Mouse (Mus musculus): Measurements from ENCODE around the gene Mapk3. TPM values are rescaled to one million over a fixed set of nuclear protein-coding genes. Genes with fewer than 3 reads are reported as not detected.

Gene Mapk3
- polyA plus RNA-seq, 1 experiment from 2014 or later = 56.7 TPM

DNA sequence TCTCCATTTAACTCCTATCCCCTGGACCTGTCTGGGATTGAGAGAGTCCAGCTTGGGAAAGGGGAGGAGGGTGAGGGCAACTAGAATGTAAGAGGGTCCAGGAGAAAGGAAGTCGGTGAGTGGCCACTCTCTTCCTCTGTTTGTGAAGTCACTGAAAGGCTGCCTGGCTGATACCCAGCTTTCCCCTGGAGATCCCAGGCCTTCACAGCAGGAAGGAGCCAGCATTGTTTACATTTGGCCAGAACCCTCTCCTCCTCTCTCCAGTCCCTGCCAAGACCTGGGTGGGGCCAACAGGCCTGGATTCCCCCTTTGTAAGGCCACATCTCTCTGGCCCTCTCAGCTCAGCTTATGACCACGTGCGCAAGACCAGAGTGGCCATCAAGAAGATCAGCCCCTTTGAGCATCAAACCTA is 996 bp downstream of the Mapk3 start:
- H3K27ac ChIP-seq = peak overlapping the region; percentile 88
- peak overlapping the region; percentile 87 for H3K4me2 ChIP-seq
- H3K4me3 ChIP-seq = peak overlapping the region; percentile 77
- peaks cover 23% of the 10 kb centered on the region for H3K36me3 ChIP-seq
- ATAC-seq (ENCODE audit: insufficient number of reproducible peaks, insufficient read depth, low FRiP score, low TSS enrichment, low read depth) = 0 out of 2 replicates have a peak, but pooled peaks have one; percentile 2
- H3K9me3 ChIP-seq = no peaks in the 10 kb centered on the region
- peak overlapping the region; percentile 90 for H3K9ac ChIP-seq
- no peaks in the 10 kb centered on the region for H3K27me3 ChIP-seq
- 29% methylated on average over 3 of the region's 3 CpGs for WGBS
- H3K4me1 ChIP-seq = peaks cover 34% of the 10 kb centered on the region

DNA sequence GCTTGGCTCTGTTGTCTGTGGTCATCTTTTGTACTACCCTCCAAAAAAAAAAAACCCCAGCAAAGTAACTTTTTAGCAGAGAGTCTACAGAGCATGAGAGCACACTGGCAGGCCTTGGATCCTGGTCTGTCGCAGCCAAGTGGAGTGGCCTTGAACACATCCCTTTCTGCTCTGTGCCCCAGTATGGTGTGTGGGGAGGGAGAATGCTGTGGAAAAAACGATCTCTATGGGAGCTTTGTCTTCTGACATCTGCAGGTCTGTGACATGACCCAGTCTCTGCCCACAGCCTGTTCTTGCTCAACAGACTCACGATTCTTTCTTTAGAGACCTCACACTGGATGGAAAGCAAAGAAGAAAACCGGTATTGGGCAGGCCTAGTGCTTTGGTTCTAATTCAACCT is 1.6 kb downstream of the Mapk3 start:
- Histone ChIP-seq H3K4me3 (peak overlapping the region; percentile 77), H3K9ac (peak overlapping the region; percentile 90), H3K27me3 (no peaks in the 10 kb centered on the region), H3K36me3 (peaks cover 28% of the 10 kb centered on the region), H3K9me3 (no peaks in the 10 kb centered on the region), H3K4me1 (peaks cover 34% of the 10 kb centered on the region), H3K27ac (peak overlapping the region; percentile 88; the same call in 1 of the 2 replicates), H3K4me2 (peak overlapping the region; percentile 87)
- no peak for ATAC-seq (ENCODE audit: insufficient number of reproducible peaks, insufficient read depth, low FRiP score, low TSS enrichment, low read depth)
- WGBS = 65% methylated on average over 4 of the region's 4 CpGs

DNA sequence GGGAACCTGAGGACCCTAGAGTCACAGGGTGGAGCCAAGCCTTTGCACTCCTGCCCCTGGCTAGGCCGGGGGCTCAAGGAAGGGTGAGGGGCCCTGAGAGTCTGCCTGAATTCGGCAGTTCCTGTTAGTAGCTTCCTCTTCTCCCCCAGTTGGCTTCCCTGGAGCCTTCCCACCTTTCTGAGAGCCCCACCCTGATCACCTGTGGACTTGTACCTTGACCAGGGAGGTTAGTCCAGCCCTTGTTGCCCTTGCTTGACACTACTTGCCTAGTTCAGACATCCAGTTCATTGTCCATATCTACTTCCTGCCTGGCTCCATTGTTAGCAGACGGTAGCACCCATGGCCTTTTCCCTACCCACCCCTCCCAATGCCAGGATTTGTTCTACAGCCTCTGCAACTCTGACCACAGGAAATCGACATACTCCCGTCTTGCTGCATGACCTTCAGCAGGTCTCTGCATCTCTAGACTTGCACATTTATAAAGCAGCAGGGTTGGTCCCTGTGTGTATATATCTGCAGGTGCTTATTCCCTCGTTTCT is 2.2 kb downstream of the Mapk3 start:
- peaks cover 35% of the 10 kb centered on the region for H3K36me3 ChIP-seq
- ATAC-seq (ENCODE audit: insufficient number of reproducible peaks, insufficient read depth, low FRiP score, low TSS enrichment, low read depth) = no peak
- H3K4me1 ChIP-seq = peaks cover 34% of the 10 kb centered on the region
- H3K27me3 ChIP-seq = no peaks in the 10 kb centered on the region
- H3K9ac ChIP-seq = peak overlapping the region; percentile 57; the same call in 1 of the 2 replicates
- 75% methylated on average over 6 of the region's 6 CpGs for WGBS
- 0 out of 2 replicates have a peak overlapping the region, but pooled peaks have one; percentile 87 for H3K4me2 ChIP-seq
- H3K27ac ChIP-seq = peak overlapping the region; percentile 72
- no peaks in the 10 kb centered on the region for H3K9me3 ChIP-seq
- H3K4me3 ChIP-seq = no peak overlapping the region

DNA sequence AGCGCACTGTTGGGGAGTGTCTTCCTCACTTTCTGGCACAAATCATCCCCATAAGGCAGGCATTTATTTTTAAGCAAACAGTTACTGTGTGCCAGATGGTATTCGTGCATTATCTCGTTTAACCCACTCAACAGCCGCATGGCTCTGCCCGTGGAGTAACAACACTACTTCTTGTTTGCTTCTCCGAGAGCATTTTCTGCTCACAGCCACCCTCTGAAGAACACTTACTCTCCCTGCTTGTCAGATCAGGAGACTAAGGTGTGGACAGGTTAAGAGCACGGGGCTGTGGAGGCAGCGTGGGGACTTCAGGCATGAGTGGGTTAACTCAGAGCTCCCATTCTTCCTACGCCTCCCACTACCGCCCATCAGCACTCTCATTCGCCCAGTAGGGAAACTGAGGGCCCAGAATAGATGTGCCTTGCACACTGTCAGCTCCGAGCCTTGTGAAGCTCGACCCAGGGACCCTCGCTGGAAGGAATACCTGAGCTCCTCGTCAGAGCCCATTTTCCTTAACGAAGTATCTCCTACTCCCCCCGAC is 3.1 kb downstream of the Mapk3 start:
- H3K36me3 ChIP-seq = peaks cover 44% of the 10 kb centered on the region
- peak overlapping the region; percentile 50 for H3K4me2 ChIP-seq
- peak overlapping the region; percentile 57 for H3K9ac ChIP-seq
- H3K27me3 ChIP-seq = no peaks in the 10 kb centered on the region
- WGBS = 45% methylated on average over 17 of the region's 17 CpGs
- H3K27ac ChIP-seq = peak overlapping the region; percentile 72
- no peak for ATAC-seq (ENCODE audit: insufficient number of reproducible peaks, insufficient read depth, low FRiP score, low TSS enrichment, low read depth)
- no peaks in the 10 kb centered on the region for H3K9me3 ChIP-seq
- peaks cover 34% of the 10 kb centered on the region for H3K4me1 ChIP-seq
- peak overlapping the region; percentile 23 for H3K4me3 ChIP-seq

DNA sequence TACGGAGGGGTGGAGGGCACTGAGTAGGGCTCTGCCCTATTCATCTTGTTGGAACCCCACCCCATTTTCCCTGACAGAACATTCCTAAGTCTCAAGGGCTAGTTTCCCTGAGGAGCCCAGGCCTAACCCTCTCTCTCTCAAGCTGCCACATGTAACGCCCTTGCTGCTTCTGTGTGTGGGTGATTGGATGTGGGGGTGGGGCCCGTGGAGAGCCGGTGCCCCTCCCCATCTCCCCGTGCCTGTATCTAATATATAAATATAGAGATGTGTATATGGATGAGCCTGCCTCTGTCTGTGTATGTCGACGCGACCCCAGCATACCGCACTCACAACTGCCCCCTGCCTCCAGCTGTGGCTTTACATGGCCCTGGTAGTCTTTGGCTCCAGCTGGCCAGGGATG is 6.1 kb downstream of the Mapk3 start:
- Histone ChIP-seq H3K9me3 (no peaks in the 10 kb centered on the region), H3K9ac (no peak overlapping the region), H3K36me3 (peaks cover 71% of the 10 kb centered on the region), H3K27ac (no peak overlapping the region), H3K4me3 (no peak overlapping the region), H3K27me3 (no peaks in the 10 kb centered on the region), H3K4me2 (no peak overlapping the region), H3K4me1 (peaks cover 29% of the 10 kb centered on the region)
- 94% methylated on average over 9 of the region's 9 CpGs for WGBS
- no peak for ATAC-seq (ENCODE audit: insufficient number of reproducible peaks, insufficient read depth, low FRiP score, low TSS enrichment, low read depth)

DNA sequence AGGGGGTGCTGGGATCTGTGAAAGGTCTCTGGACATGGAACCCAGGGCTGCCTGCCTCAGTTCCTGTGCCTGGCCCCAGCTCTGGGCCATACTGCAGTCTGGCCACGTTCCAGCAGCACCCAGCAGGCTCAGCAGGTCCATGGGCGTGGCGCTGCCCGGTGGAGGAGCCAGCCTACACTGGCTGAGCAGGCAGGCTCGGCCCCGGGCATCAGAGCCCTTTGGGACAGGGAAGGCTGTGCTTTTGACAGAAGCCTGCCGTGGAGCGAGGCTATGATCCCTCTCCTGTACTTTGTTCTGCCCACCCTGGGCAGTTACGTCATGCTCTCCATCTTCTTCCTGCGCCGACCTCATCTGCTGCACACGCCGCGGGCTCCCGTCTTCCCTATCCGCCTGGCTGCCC is 6.8 kb downstream of the Mapk3 start, which contains the start of gene Gdpd3:
Gdpd3 (plus strand) TSS at position 134 of the 400 bp plus-strand sequence.
- H3K4me2 ChIP-seq = no peak within 1 kb of the TSS
- H3K9ac ChIP-seq = 0 out of 2 replicates have a peak within 1 kb of the TSS, but pooled peaks have one; percentile 12
- peaks cover 77% of the 10 kb centered on the region for H3K36me3 ChIP-seq
- peaks cover 22% of the 10 kb centered on the region for H3K4me1 ChIP-seq
- H3K27me3 ChIP-seq = no peaks in the 10 kb centered on the region
- WGBS = 87% methylated on average over 16 of the region's 16 CpGs
- H3K27ac ChIP-seq = no peak within 1 kb of the TSS
- no peak for ATAC-seq (ENCODE audit: insufficient number of reproducible peaks, insufficient read depth, low FRiP score, low TSS enrichment, low read depth)
- H3K4me3 ChIP-seq = no peak within 1 kb of the TSS
- no peaks in the 10 kb centered on the region for H3K9me3 ChIP-seq

DNA sequence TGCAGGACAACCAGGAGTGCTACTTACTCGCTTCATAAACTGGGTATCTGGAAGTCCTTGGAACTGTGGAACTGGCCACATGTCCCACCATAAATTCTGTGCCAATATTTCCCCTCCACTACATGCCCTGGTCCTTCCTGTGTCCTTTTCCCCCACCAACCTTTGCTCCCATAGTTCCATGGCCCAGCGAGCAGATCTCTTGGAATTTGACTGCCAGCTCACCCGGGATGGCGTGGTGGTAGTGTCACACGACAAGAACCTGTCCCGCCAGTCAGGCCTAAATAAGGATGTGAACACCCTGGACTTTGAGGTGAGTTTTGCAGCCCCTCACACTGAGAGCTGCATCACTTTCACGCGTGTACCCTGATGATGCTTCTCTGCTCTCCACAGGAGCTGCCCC is 7.6 kb downstream of the Mapk3 start:
- no peak overlapping the region for H3K27ac ChIP-seq
- no peak overlapping the region for H3K4me2 ChIP-seq
- H3K4me1 ChIP-seq = peaks cover 14% of the 10 kb centered on the region
- H3K4me3 ChIP-seq = no peak overlapping the region
- no peaks in the 10 kb centered on the region for H3K9me3 ChIP-seq
- H3K27me3 ChIP-seq = no peaks in the 10 kb centered on the region
- H3K36me3 ChIP-seq = peaks cover 78% of the 10 kb centered on the region
- H3K9ac ChIP-seq = no peak overlapping the region
- WGBS = 89% methylated on average over 8 of the region's 8 CpGs
- ATAC-seq (ENCODE audit: insufficient number of reproducible peaks, insufficient read depth, low FRiP score, low TSS enrichment, low read depth) = no peak

DNA sequence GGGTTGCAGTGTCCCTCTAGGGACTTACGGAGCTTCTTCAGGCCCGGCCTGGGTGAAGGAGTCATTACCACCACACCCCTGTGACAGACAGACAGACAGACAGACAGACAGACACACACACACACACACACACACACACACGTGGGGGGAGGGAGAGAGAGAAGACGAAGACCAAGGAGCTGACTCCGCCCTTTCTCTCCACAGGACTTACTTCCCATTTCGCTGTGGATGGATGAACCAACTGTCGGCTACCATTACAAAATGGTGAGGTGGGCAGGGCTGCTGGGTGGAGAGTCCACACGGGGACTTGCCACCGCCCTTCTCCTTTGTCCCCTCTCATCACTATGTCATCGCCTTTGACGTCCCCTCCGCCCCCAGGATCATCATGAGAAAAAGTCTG is 11.4 kb downstream of the Mapk3 start:
- no peaks in the 10 kb centered on the region for H3K9me3 ChIP-seq
- WGBS = 87% methylated on average over 12 of the region's 12 CpGs
- no peak overlapping the region for H3K4me2 ChIP-seq
- H3K4me3 ChIP-seq = no peak overlapping the region
- H3K36me3 ChIP-seq = peaks cover 61% of the 10 kb centered on the region
- no peak for ATAC-seq (ENCODE audit: insufficient number of reproducible peaks, insufficient read depth, low FRiP score, low TSS enrichment, low read depth)
- H3K27me3 ChIP-seq = no peaks in the 10 kb centered on the region
- peaks cover 5% of the 10 kb centered on the region for H3K4me1 ChIP-seq
- no peak overlapping the region for H3K9ac ChIP-seq
- no peak overlapping the region for H3K27ac ChIP-seq

DNA sequence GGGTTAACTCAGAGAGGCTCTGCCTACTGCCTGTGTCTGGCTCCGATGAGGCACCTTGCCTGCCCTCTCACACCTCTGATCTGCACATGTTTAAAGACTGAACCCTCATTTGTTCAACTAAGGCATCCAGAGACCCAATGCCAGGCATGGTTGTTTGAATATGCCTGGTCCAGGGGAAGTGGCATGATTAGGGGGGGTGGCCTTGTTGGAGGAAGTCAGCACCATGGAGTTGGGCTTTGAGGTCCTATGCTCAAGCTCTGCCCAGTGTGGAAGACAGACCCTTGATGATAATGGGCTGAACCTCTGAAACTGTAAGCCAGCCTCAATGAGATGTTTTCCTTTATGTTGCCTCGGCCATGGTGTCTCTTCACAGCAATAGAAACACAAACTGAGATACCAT is 13.9 kb downstream of the Mapk3 start:
- Histone ChIP-seq H3K27me3 (no peaks in the 10 kb centered on the region), H3K27ac (no peak overlapping the region), H3K9ac (no peak overlapping the region), H3K36me3 (peaks cover 37% of the 10 kb centered on the region), H3K9me3 (no peaks in the 10 kb centered on the region), H3K4me1 (peaks cover 25% of the 10 kb centered on the region), H3K4me2 (no peak overlapping the region), H3K4me3 (no peak overlapping the region)
- WGBS = 86% methylated on average over 2 of the region's 2 CpGs
- no peak for ATAC-seq (ENCODE audit: insufficient number of reproducible peaks, insufficient read depth, low FRiP score, low TSS enrichment, low read depth)

DNA sequence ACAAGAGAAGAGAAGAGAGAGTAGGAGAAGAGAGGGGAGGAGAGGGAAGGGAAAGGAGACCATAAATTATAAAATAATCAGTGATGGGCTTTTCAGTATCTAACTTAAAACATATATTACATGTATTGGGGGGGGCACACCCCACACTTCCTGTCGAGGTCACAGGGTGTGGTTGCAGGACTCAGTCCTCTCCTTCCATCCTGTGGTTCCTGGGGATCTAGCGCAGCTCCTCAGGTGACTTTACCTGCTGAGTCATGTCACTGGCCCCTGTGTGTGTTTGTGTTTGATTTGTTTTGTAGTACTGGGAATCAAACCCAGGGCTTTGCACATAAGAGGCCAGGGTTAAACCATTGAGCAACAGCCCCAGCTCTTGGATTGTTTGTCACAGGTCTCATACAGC is 15.1 kb downstream of the Mapk3 start:
- Histone ChIP-seq H3K4me3 (no peak overlapping the region), H3K4me1 (peaks cover 27% of the 10 kb centered on the region), H3K36me3 (peaks cover 29% of the 10 kb centered on the region), H3K9ac (no peak overlapping the region), H3K27me3 (no peaks in the 10 kb centered on the region), H3K4me2 (no peak overlapping the region), H3K27ac (no peak overlapping the region), H3K9me3 (no peaks in the 10 kb centered on the region)
- no peak for ATAC-seq (ENCODE audit: insufficient number of reproducible peaks, insufficient read depth, low FRiP score, low TSS enrichment, low read depth)
- 78% methylated on average over 2 of the region's 2 CpGs for WGBS

DNA sequence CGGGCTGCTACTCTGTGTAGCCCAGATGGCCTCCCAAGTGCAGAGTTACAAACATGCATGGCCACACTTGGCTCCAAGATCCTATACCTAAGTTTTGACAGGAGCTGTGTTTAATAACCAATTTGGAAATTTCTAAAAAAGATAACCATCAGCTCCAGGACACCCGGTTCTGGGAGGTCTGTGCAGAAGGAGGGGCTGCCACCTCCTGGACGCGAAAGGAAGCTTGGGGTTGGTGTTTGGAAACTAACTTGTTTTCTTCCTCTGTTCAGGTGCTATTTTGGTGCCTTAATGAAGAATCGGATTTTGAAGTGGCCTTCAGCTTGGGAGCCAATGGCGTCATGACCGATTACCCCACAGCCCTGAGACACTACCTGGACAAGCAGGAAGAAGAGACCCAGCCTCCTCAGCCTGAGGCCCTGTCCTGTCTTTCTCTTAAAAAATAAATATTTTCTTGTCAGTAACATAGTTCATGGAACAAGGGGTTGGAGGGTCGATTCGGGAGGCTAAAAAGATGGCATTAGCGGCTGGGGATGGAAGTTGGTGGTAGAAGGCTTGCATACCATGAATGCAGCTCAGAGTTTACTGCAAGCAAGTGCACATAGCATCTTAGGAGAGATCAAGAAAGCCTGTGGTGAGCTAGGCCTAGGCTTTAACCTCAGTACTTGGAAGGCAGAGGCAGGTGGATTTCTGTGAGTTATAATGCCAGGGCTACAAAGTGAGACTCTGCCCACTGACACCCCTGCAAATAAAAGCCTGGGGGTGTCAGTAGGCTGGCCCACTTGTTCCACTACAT is 16.0 kb downstream of the Mapk3 start:
- Histone ChIP-seq H3K4me2 (peak overlapping the region; percentile 92), H3K27ac (peak overlapping the region; percentile 86; the same call in 1 of the 2 replicates), H3K4me1 (peaks cover 36% of the 10 kb centered on the region), H3K9ac (peak overlapping the region; percentile 90), H3K9me3 (no peaks in the 10 kb centered on the region), H3K27me3 (no peaks in the 10 kb centered on the region), H3K4me3 (no peak overlapping the region), H3K36me3 (peaks cover 20% of the 10 kb centered on the region)
- WGBS = 82% methylated on average over 10 of the region's 10 CpGs
- ATAC-seq (ENCODE audit: insufficient number of reproducible peaks, insufficient read depth, low FRiP score, low TSS enrichment, low read depth) = no peak

DNA sequence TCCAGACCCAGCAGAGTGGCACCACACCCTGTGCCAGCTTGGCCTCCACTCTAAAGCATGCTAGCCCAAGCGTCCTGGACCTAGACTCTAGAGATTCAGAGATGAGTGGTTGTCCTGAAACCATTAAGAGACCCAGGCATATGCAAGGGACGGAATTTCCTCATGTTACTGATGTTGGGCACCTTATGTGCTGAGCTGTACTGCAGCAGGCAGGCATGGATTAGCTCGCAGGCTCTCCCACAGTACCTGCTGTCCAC is 16.5 kb downstream of the Mapk3 start:
- Histone ChIP-seq H3K36me3 (peaks cover 15% of the 10 kb centered on the region), H3K4me2 (peak overlapping the region; percentile 92), H3K27me3 (no peaks in the 10 kb centered on the region), H3K4me3 (no peak overlapping the region), H3K9ac (peak overlapping the region; percentile 90), H3K4me1 (peaks cover 38% of the 10 kb centered on the region), H3K27ac (peak overlapping the region; percentile 86), H3K9me3 (no peaks in the 10 kb centered on the region)
- WGBS = 57% methylated on average over 3 of the region's 3 CpGs
- no peak for ATAC-seq (ENCODE audit: insufficient number of reproducible peaks, insufficient read depth, low FRiP score, low TSS enrichment, low read depth)

Data from embryonic facial prominence, embryonic 13.5 days (tissue).